Mouse (Mus musculus): Measurements from ENCODE around the gene Mark3. TPM values are rescaled to one million over a fixed set of nuclear protein-coding genes. Genes with fewer than 3 reads are reported as not detected.

Mark3 gene
- 26.4 and 38.3 TPM in 2 replicates for polyA plus RNA-seq (2015; fragmentation: Nextera tagmentation; extraction: Ambion mirVana)

- no peaks in the 10 kb centered on the region for H3K9me3 ChIP-seq (ENCODE audit: control insufficient read depth, low read length)
- ATAC-seq: peak; percentile 97
- WGBS: under 1% methylated on average over 62 of the region's 75 CpGs
- H3K36me3 ChIP-seq (ENCODE audit: control insufficient read depth, insufficient read depth, low read length): no peaks in the 10 kb centered on the region
- H3K27me3 ChIP-seq (replicated peaks; ENCODE audit: control insufficient read depth, insufficient read depth, low read length): no peaks in the 10 kb centered on the region
- H3K27ac ChIP-seq (ENCODE audit: low read depth, low read length): peak within 1 kb of the TSS; percentile 96
- H3K9ac ChIP-seq (ENCODE audit: low read depth, low read length): peak within 1 kb of the TSS; percentile 89
- H3K4me1 ChIP-seq (ENCODE audit: control insufficient read depth, insufficient read depth, low read depth, low read length): peaks cover 24% of the 10 kb centered on the region
- peak within 1 kb of the TSS; percentile 76 for H3K4me3 ChIP-seq (ENCODE audit: low read length)
- H3K4me2 ChIP-seq (ENCODE audit: low read length): peak within 1 kb of the TSS; percentile 87
These were observed at the start of gene Mark3 for GRCm38 (mm10) chr12:111574074-111574886. Gene Mark3 (plus strand): TSS chr12:111574523.

GRCm38 (mm10) chr12:111524883-111525282 is 49.4 kb upstream of the Mark3 start:
- ATAC-seq: no peak
- WGBS: 86% methylated on average over 3 of the region's 3 CpGs
- no peaks in the 10 kb centered on the region for H3K36me3 ChIP-seq (ENCODE audit: control insufficient read depth, insufficient read depth, low read length)
- no peaks in the 10 kb centered on the region for H3K27me3 ChIP-seq (replicated peaks; ENCODE audit: control insufficient read depth, insufficient read depth, low read length)
- H3K9me3 ChIP-seq (ENCODE audit: control insufficient read depth, low read length): no peaks in the 10 kb centered on the region
- no peak overlapping the region for H3K27ac ChIP-seq (ENCODE audit: low read depth, low read length)
- H3K4me1 ChIP-seq (ENCODE audit: control insufficient read depth, insufficient read depth, low read depth, low read length): no peaks in the 10 kb centered on the region
- no peak overlapping the region for H3K4me3 ChIP-seq (ENCODE audit: low read length)
- no peak overlapping the region for H3K9ac ChIP-seq (ENCODE audit: low read depth, low read length)
- H3K4me2 ChIP-seq (ENCODE audit: low read length): no peak overlapping the region

- 74% methylated on average over 8 of the region's 8 CpGs for WGBS
These were observed 46.6 kb upstream of the Mark3 start for GRCm38 (mm10) chr12:111527643-111528281.

GRCm38 (mm10) chr12:111529192-111529591 is 45.1 kb upstream of the Mark3 start:
- WGBS: 28% methylated on average over 8 of the region's 8 CpGs
- no peak for ATAC-seq

More at GRCm38 (mm10) chr12:111527643-111528281, 46.6 kb upstream of the Mark3 start:
- H3K36me3 ChIP-seq (ENCODE audit: control insufficient read depth, insufficient read depth, low read length): no peaks in the 10 kb centered on the region
- H3K9ac ChIP-seq (ENCODE audit: low read depth, low read length): no peak overlapping the region
- H3K9me3 ChIP-seq (ENCODE audit: control insufficient read depth, low read length): no peaks in the 10 kb centered on the region
- no peak overlapping the region for H3K27ac ChIP-seq (ENCODE audit: low read depth, low read length)
- H3K4me3 ChIP-seq (ENCODE audit: low read length): no peak overlapping the region
- H3K4me2 ChIP-seq (ENCODE audit: low read length): no peak overlapping the region
- ATAC-seq: no peak
- H3K4me1 ChIP-seq (ENCODE audit: control insufficient read depth, insufficient read depth, low read depth, low read length): no peaks in the 10 kb centered on the region
- no peaks in the 10 kb centered on the region for H3K27me3 ChIP-seq (replicated peaks; ENCODE audit: control insufficient read depth, insufficient read depth, low read length)

GRCm38 (mm10) chr12:111533096-111533794 is 41.1 kb upstream of the Mark3 start:
- Histone ChIP-seq H3K27me3 (replicated peaks; ENCODE audit: control insufficient read depth, insufficient read depth, low read length) (no peaks in the 10 kb centered on the region), H3K4me2 (ENCODE audit: low read length) (no peak overlapping the region), H3K9me3 (ENCODE audit: control insufficient read depth, low read length) (no peaks in the 10 kb centered on the region), H3K4me3 (ENCODE audit: low read length) (no peak overlapping the region), H3K4me1 (ENCODE audit: control insufficient read depth, insufficient read depth, low read depth, low read length) (peaks cover 8% of the 10 kb centered on the region), H3K36me3 (ENCODE audit: control insufficient read depth, insufficient read depth, low read length) (no peaks in the 10 kb centered on the region), H3K27ac (ENCODE audit: low read depth, low read length) (no peak overlapping the region), H3K9ac (ENCODE audit: low read depth, low read length) (no peak overlapping the region; the same call in 1 of the 2 replicates)
- 72% methylated on average over 11 of the region's 11 CpGs for WGBS
- ATAC-seq: no peak

More at GRCm38 (mm10) chr12:111529192-111529591, 45.1 kb upstream of the Mark3 start:
- H3K4me2 ChIP-seq (ENCODE audit: low read length): no peak overlapping the region
- H3K9me3 ChIP-seq (ENCODE audit: control insufficient read depth, low read length): no peaks in the 10 kb centered on the region
- H3K27ac ChIP-seq (ENCODE audit: low read depth, low read length): no peak overlapping the region
- H3K36me3 ChIP-seq (ENCODE audit: control insufficient read depth, insufficient read depth, low read length): no peaks in the 10 kb centered on the region
- no peaks in the 10 kb centered on the region for H3K27me3 ChIP-seq (replicated peaks; ENCODE audit: control insufficient read depth, insufficient read depth, low read length)
- no peaks in the 10 kb centered on the region for H3K4me1 ChIP-seq (ENCODE audit: control insufficient read depth, insufficient read depth, low read depth, low read length)
- no peak overlapping the region for H3K9ac ChIP-seq (ENCODE audit: low read depth, low read length)
- H3K4me3 ChIP-seq (ENCODE audit: low read length): no peak overlapping the region

- Histone ChIP-seq H3K4me3 (ENCODE audit: low read length) (no peak overlapping the region), H3K36me3 (ENCODE audit: control insufficient read depth, insufficient read depth, low read length) (0 out of 2 replicates have a peak, but pooled peaks cover 2% of the 10 kb centered on the region), H3K9me3 (ENCODE audit: control insufficient read depth, low read length) (no peaks in the 10 kb centered on the region), H3K27ac (ENCODE audit: low read depth, low read length) (no peak overlapping the region), H3K9ac (ENCODE audit: low read depth, low read length) (no peak overlapping the region), H3K27me3 (replicated peaks; ENCODE audit: control insufficient read depth, insufficient read depth, low read length) (no peaks in the 10 kb centered on the region), H3K4me1 (ENCODE audit: control insufficient read depth, insufficient read depth, low read depth, low read length) (peaks cover 18% of the 10 kb centered on the region), H3K4me2 (ENCODE audit: low read length) (no peak overlapping the region)
- 68% methylated on average over 6 of the region's 6 CpGs for WGBS
- ATAC-seq: no peak
These were observed 39.0 kb upstream of the Mark3 start for GRCm38 (mm10) chr12:111535281-111535680.

- Histone ChIP-seq H3K27me3 (replicated peaks; ENCODE audit: control insufficient read depth, insufficient read depth, low read length) (no peaks in the 10 kb centered on the region), H3K9me3 (ENCODE audit: control insufficient read depth, low read length) (no peaks in the 10 kb centered on the region), H3K4me3 (ENCODE audit: low read length) (no peak overlapping the region), H3K36me3 (ENCODE audit: control insufficient read depth, insufficient read depth, low read length) (peaks cover 5% of the 10 kb centered on the region), H3K4me2 (ENCODE audit: low read length) (no peak overlapping the region), H3K27ac (ENCODE audit: low read depth, low read length) (no peak overlapping the region), H3K4me1 (ENCODE audit: control insufficient read depth, insufficient read depth, low read depth, low read length) (peaks cover 23% of the 10 kb centered on the region), H3K9ac (ENCODE audit: low read depth, low read length) (no peak overlapping the region)
- 91% methylated on average over 5 of the region's 5 CpGs for WGBS
- ATAC-seq: no peak
These were observed 38.6 kb upstream of the Mark3 start for GRCm38 (mm10) chr12:111535762-111536161.

- peak overlapping the region; percentile 97 for H3K27ac ChIP-seq (ENCODE audit: low read depth, low read length)
- H3K9ac ChIP-seq (ENCODE audit: low read depth, low read length): peak overlapping the region; percentile 94
- H3K27me3 ChIP-seq (replicated peaks; ENCODE audit: control insufficient read depth, insufficient read depth, low read length): no peaks in the 10 kb centered on the region
- H3K4me3 ChIP-seq (ENCODE audit: low read length): peak overlapping the region; percentile 86
- H3K4me2 ChIP-seq (ENCODE audit: low read length): peak overlapping the region; percentile 74
- WGBS: 28% methylated on average over 4 of the region's 4 CpGs
- no peak for ATAC-seq
- peaks cover 8% of the 10 kb centered on the region for H3K36me3 ChIP-seq (ENCODE audit: control insufficient read depth, insufficient read depth, low read length)
- no peaks in the 10 kb centered on the region for H3K9me3 ChIP-seq (ENCODE audit: control insufficient read depth, low read length)
- peaks cover 28% of the 10 kb centered on the region for H3K4me1 ChIP-seq (ENCODE audit: control insufficient read depth, insufficient read depth, low read depth, low read length)
These were observed 37.6 kb upstream of the Mark3 start for GRCm38 (mm10) chr12:111536746-111537145.

- Histone ChIP-seq H3K27ac (ENCODE audit: low read depth, low read length) (peak overlapping the region; percentile 97), H3K9ac (ENCODE audit: low read depth, low read length) (peak overlapping the region; percentile 94), H3K4me1 (ENCODE audit: control insufficient read depth, insufficient read depth, low read depth, low read length) (peaks cover 28% of the 10 kb centered on the region), H3K4me2 (ENCODE audit: low read length) (peak overlapping the region; percentile 74), H3K27me3 (replicated peaks; ENCODE audit: control insufficient read depth, insufficient read depth, low read length) (no peaks in the 10 kb centered on the region), H3K9me3 (ENCODE audit: control insufficient read depth, low read length) (no peaks in the 10 kb centered on the region), H3K4me3 (ENCODE audit: low read length) (peak overlapping the region; percentile 86), H3K36me3 (ENCODE audit: control insufficient read depth, insufficient read depth, low read length) (peaks cover 14% of the 10 kb centered on the region)
- peak; percentile 21 for ATAC-seq
- WGBS: under 1% methylated on average over 22 of the region's 22 CpGs
These were observed 37.0 kb upstream of the Mark3 start for GRCm38 (mm10) chr12:111537341-111537740.

Measured in hindbrain, embryonic 16.5 days (tissue).